Mouse (Mus musculus): ENCODE results near the gene Chst11. TPM values are rescaled to one million over a fixed set of nuclear protein-coding genes. Genes with fewer than 3 reads are reported as not detected.
"Not testable (repeated sequence)": the region's sequence is repeated elsewhere in the genome, so short reads cannot be mapped to it uniquely, and the experiment has no call there.

Gene Chst11
- polyA plus RNA-seq, 1 experiment: 10.1 TPM

DNA sequence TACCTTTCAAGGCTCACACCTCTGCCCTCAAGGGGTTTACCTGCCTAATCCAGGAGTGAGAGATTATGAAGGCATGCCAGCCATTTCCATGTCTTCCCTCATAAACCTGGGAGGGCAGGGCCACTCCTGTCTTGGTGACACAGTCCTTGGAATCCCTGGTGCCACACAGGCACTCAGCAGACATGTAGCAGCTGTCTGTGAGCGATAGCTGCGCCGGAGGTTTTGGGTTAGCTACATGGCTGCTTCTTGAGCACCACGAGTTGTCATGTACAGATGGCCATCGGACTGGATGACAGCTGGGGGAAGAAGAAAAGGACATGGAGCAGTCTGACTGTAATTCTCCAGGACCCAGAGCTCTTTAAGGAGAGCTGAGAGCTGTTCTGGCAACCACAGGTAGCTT is 129.3 kb downstream of the Chst11 start:
- Histone ChIP-seq H3K4me1 (ENCODE audit: control insufficient read depth, insufficient read depth, insufficient read length, low read length) (peaks cover 19% of the 10 kb centered on the region), H3K27ac (replicated peaks; ENCODE audit: low read depth, low read length) (no peak overlapping the region), H3K4me3 (ENCODE audit: insufficient read depth, low read depth, low read length) (no peak overlapping the region)

DNA sequence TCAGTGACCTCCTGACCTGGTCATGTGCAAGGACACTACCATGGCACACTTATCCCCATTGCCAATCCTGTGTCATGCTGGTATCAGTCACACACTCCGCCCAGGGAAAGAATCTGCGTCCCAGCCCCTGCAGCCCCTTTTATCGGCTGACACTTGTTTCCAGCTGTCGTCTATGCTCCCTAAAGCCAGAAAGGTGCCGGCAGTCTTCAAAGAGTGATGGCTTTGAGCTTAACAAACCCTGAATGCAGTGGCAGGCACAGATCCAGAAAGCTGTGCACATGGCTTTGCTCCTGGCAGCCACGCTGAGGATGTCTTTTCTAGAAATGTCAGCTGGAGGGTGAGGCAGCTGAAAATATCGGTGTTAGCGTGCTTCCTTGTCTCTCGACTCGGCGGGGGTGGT is 131.6 kb downstream of the Chst11 start:
- Histone ChIP-seq H3K4me1 (ENCODE audit: control insufficient read depth, insufficient read depth, insufficient read length, low read length) (peaks cover 23% of the 10 kb centered on the region), H3K4me3 (ENCODE audit: insufficient read depth, low read depth, low read length) (no peak overlapping the region), H3K27ac (replicated peaks; ENCODE audit: low read depth, low read length) (no peak overlapping the region)

DNA sequence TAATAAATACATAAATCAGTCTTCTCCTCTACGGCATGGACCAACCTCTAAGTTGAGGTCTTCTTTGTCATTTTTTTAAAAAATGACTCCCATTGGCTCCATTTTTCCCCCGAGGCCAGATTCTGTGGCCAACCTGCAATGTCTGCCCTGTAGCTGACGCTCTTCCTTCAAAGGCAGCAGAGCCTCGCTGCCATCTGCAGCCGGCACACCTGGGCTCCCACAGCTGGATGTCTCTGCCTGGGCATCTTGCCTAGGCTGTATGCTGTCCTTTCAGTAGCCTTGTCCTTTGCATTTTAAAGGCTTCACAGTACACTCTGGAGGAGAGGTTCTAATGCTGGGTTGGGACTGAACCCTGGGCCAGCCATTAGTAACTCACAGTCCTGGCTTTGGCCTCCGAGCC is 132.6 kb downstream of the Chst11 start:
- H3K4me3 ChIP-seq (ENCODE audit: insufficient read depth, low read depth, low read length): no peak overlapping the region
- H3K27ac ChIP-seq (replicated peaks; ENCODE audit: low read depth, low read length): no peak overlapping the region

DNA sequence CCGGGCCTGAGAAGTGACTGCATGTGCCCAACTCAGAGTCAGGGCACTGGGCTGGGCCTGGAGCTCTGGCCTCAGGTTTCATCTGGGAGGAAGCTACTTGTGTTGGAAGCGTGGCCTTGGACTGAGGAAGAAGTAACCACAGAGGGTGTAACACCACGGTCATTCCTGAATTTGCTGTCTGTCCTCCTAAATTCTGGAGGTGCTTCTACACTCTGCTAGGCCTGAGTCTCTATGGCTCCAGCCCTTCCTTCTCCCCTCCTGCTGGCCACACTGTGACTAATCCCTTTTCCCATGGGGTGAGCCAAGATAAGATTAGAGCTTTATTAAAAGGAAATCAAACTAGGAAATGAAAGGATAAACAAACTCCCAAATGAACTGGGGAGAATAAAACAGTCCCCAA is 133.3 kb downstream of the Chst11 start:
- peaks cover 23% of the 10 kb centered on the region for H3K4me1 ChIP-seq (ENCODE audit: control insufficient read depth, insufficient read depth, insufficient read length, low read length)
- H3K4me3 ChIP-seq (ENCODE audit: insufficient read depth, low read depth, low read length): no peak overlapping the region
- peak overlapping the region; percentile 94 for H3K27ac ChIP-seq (replicated peaks; ENCODE audit: low read depth, low read length)

More for the DNA sequence above, 132.6 kb downstream of the Chst11 start:
- H3K4me1 ChIP-seq (ENCODE audit: control insufficient read depth, insufficient read depth, insufficient read length, low read length): peaks cover 23% of the 10 kb centered on the region

DNA sequence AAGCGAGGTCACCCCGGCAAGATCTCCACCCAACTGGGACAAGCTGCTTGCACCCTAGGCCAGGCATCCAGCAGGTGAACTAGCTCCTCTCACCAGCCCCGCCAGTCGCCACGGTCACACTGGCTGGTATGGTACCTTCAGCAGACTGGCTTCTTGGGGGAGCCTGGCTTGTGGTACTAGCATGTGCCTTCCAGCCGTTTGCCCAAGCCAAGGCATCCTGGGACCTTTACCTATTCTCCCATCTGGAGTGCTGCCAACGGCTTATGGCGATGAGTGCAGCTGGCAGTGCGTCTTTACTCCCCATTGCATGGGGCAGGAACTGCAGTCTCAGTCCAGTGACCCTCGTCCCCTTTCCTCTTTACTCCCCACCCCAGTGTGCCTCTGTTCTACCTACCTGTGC is 133.7 kb downstream of the Chst11 start:
- no peak overlapping the region for H3K4me3 ChIP-seq (ENCODE audit: insufficient read depth, low read depth, low read length)
- H3K27ac ChIP-seq (replicated peaks; ENCODE audit: low read depth, low read length): peak overlapping the region; percentile 94
- H3K4me1 ChIP-seq (ENCODE audit: control insufficient read depth, insufficient read depth, insufficient read length, low read length): peaks cover 23% of the 10 kb centered on the region

DNA sequence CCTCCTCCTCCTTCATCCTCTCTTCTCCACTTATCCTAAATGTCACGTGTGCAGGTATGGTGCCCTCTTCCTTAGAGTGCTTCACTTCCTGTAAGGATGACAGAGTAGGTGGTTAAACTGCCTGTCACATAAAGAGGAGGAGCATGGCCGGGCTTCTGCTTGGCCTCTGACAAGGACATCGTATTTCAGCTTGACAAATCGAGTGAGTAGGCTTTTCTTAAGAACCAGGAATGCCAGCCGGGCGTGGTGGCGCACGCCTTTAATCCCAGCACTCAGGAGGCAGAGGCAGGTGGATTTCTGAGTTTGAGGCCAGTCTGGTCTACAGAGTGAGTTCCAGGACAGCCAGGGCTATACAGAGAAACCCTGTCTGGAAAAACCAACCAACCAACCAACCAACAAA is 134.2 kb downstream of the Chst11 start:
- Histone ChIP-seq H3K27ac (replicated peaks; ENCODE audit: low read depth, low read length) (peak overlapping the region; percentile 94), H3K4me1 (ENCODE audit: control insufficient read depth, insufficient read depth, insufficient read length, low read length) (peaks cover 23% of the 10 kb centered on the region)
- not testable (repeated sequence) for H3K4me3 ChIP-seq (ENCODE audit: insufficient read depth, low read depth, low read length)

DNA sequence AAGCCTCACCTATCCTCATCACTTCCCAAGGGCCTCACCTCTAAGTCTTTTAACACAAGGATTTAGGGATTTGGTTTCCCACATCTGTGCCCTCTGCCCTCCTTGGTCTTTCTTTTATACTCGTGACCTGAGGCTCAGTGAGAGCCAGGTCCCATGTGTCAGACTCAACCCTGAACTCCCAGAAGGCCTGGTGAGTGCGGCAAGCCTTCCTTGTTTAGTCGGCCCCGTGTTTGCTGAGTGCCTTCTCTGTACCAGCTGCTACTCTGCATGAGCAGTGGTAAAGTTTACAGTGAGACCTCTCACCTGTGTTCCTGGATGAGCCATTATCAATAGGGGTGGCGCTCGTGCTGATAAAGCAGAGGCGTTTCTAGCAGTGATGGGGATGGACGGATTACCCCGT is 134.6 kb downstream of the Chst11 start:
- Histone ChIP-seq H3K27ac (replicated peaks; ENCODE audit: low read depth, low read length) (peak overlapping the region; percentile 94), H3K4me1 (ENCODE audit: control insufficient read depth, insufficient read depth, insufficient read length, low read length) (peaks cover 23% of the 10 kb centered on the region), H3K4me3 (ENCODE audit: insufficient read depth, low read depth, low read length) (no peak overlapping the region)

DNA sequence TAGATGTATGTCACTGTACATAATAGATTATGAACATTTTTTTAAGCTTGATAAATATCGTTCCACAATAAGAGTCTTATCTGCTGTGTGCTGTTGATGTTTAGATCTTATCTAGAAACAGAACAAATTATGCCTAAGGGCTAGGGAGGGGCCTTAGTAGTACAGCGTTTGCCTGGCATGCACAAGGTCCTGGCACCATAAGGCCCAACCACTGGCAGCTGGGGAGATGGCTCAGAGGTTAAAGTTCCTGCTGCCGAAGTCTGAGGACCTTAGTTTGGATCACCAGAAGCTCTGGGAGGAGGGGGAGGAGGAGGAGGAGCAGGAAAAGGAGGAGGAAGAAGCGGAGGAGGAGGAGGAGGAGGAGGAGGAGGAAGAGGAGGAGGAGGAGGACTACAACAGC is 135.6 kb downstream of the Chst11 start:
- Histone ChIP-seq H3K4me1 (ENCODE audit: control insufficient read depth, insufficient read depth, insufficient read length, low read length) (peaks cover 23% of the 10 kb centered on the region), H3K27ac (replicated peaks; ENCODE audit: low read depth, low read length) (peak overlapping the region; percentile 81), H3K4me3 (ENCODE audit: insufficient read depth, low read depth, low read length) (no peak overlapping the region)

DNA sequence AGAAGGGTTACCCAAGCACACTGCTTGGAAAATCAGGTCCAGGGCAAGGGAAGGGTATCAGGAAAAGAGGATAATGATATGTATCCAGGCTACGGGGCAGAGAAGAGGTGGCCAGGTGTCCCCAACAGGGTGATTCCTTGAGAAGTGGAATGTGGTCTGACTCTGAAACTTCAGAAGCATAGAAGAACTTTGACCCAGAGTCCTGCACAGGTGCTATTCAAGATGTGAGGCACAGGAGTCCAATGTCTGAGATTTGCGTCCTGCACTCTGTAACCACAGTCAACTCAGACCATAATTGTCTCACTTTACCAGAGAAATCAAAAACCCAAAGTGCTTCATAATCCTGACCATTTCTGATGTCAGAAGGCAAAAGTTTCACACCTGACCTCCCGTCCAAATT is 139.3 kb downstream of the Chst11 start:
- H3K27ac ChIP-seq (replicated peaks; ENCODE audit: low read depth, low read length): no peak overlapping the region
- peaks cover 7% of the 10 kb centered on the region for H3K4me1 ChIP-seq (ENCODE audit: control insufficient read depth, insufficient read depth, insufficient read length, low read length)

DNA sequence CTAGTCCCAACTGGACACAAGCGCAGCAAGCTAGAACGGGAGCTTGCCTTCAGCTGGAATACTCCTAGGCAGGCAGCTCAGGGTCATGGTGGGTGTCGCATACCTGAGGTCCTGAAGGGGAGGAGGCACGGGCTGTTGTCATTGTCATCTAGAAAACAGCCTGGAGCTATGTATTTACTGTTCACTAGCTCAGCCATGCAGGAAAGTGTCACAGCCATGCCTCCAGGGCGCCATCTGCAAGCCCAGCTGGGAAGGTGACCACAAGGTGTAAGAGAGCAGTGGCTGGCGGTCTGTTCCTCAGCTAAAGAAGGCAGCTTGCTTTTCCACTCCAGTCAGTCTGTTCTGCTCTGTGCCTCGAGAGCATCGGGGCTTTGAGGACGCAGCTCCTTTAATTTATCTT is 141.1 kb downstream of the Chst11 start:
- no peak overlapping the region for H3K27ac ChIP-seq (replicated peaks; ENCODE audit: low read depth, low read length)
- H3K4me3 ChIP-seq (ENCODE audit: insufficient read depth, low read depth, low read length): no peak overlapping the region
- no peaks in the 10 kb centered on the region; the same call in 1 of the 2 replicates for H3K4me1 ChIP-seq (ENCODE audit: control insufficient read depth, insufficient read depth, insufficient read length, low read length)

More for the DNA sequence above, 139.3 kb downstream of the Chst11 start:
- H3K4me3 ChIP-seq (ENCODE audit: insufficient read depth, low read depth, low read length): no peak overlapping the region

DNA sequence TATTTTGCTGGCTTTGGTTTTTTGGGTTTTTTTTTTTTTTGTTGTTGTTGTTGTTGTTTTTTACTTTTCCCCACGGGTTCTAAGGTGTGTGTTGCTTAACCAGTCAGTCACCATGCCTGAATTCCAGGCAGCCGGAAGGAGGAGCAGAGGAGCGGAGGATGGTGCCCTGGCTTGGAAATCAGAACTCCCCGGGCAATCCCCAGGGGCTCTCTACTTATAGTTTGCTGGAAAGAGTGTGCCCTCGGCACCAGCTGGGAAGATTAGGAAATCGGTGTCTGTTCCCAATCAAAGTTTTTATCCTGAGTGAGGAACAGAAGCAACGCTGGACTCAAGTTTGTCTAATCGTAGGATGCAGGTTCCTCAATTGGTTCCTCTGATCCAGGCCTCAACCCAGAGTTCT is 143.1 kb downstream of the Chst11 start:
- Histone ChIP-seq H3K4me3 (ENCODE audit: insufficient read depth, low read depth, low read length) (no peak overlapping the region), H3K4me1 (ENCODE audit: control insufficient read depth, insufficient read depth, insufficient read length, low read length) (no peaks in the 10 kb centered on the region), H3K27ac (replicated peaks; ENCODE audit: low read depth, low read length) (no peak overlapping the region)

DNA sequence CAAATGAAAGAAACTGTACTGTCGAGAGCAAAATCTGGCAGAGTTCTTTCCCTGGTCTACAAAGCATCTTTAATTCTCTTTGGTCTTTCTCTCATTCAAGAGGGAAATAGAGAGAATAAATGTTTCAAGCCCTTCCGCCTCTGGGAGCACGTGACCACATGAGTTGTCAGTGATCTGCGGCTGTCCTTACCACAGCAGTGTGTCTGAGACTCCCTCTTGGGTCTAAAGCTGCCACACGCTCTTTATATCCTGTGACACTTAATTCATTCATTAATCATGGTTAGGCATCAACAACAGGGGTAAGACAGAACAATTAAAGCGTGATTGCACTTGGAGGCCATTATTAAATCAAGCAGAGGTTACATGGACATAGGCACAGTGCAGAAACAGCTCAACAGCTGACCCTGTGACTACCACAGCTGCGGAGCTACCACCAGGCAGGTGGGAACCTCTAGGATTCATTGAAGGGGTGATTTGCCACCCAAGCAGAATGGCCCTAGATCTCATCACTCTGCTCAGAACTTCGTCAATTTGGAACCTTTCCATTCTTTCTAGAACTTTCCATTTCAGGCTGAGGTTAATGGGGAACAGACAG is 144.4 kb downstream of the Chst11 start:
- H3K27ac ChIP-seq (replicated peaks; ENCODE audit: low read depth, low read length): no peak overlapping the region
- H3K4me3 ChIP-seq (ENCODE audit: insufficient read depth, low read depth, low read length): no peak overlapping the region
- H3K4me1 ChIP-seq (ENCODE audit: control insufficient read depth, insufficient read depth, insufficient read length, low read length): no peaks in the 10 kb centered on the region

DNA sequence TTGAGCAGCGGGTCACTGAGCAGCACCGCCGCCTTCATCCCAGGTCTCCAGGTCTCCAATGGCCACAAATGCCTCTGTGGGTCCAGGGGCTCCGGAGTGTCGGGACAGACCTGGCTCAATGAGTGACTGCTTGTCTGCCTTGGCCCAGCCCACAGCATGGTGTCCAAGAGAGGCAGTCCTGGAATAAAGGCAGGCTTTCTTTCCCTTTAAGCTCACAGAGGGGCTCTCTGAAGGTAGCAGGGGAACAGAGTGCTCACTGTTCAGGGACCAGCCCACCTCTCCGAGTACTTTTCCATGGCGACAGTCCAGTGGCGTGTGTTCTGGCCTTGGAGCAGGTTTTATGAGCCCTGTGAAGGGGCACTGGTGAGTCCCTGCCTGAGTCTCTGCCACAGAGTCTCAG is 145.3 kb downstream of the Chst11 start:
- no peak overlapping the region for H3K27ac ChIP-seq (replicated peaks; ENCODE audit: low read depth, low read length)
- H3K4me1 ChIP-seq (ENCODE audit: control insufficient read depth, insufficient read depth, insufficient read length, low read length): no peaks in the 10 kb centered on the region

DNA sequence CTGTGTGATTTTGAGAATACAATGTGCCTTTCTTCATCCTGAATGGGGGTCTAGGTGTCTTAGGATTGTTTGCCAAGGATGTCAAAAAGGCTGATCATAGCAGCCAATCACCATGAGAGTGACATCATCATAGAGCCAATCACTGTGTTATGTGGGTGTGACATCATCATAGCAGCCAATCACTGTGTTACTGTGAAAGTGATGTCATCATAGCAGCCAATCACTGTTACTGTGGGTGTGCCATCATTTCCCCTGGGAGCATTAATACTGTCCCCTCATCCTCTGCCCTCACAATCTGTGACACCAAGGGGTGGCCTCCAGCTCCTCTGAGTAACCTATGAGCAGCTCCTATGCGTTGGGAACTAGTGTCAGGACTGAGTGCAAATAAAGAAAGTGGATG is 146.6 kb downstream of the Chst11 start:
- Histone ChIP-seq H3K4me3 (ENCODE audit: insufficient read depth, low read depth, low read length) (no peak overlapping the region), H3K4me1 (ENCODE audit: control insufficient read depth, insufficient read depth, insufficient read length, low read length) (no peaks in the 10 kb centered on the region), H3K27ac (replicated peaks; ENCODE audit: low read depth, low read length) (no peak overlapping the region)

More for the DNA sequence above, 145.3 kb downstream of the Chst11 start:
- no peak overlapping the region for H3K4me3 ChIP-seq (ENCODE audit: insufficient read depth, low read depth, low read length)

DNA sequence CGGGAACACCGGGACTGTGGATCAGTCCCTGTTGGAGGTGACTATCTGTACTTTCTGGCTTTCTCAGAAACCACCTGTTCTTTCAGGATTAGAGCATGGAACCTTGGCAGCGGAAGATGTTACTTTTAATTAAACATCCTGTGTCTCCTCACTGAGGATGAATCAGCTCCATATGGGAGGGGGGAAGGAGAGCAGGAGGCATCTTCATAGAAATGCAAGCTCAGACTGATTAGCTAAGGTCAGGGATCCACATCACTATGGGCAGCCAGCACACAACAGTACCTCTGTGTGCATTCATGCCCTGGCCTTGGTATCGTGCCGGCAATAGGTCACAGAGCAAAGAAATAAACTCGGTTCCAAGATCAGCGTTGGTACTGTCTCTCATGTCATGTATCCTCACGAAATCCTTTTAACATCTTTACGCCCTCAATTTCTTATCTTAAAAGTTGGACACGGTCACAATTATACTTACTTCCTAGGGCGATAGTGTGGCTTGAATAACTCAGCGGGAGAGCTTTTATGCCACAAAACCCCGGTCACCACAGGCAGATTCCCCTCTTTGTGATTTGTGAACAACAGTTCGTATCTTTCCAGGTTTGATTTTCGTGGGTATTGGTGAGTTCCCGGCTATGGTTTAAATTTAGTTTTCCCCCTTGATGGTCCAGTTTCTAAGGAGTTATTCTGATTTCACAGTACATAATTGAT is 148.7 kb downstream of the Chst11 start:
- no peak overlapping the region for H3K4me3 ChIP-seq (ENCODE audit: insufficient read depth, low read depth, low read length)
- no peaks in the 10 kb centered on the region for H3K4me1 ChIP-seq (ENCODE audit: control insufficient read depth, insufficient read depth, insufficient read length, low read length)
- no peak overlapping the region for H3K27ac ChIP-seq (replicated peaks; ENCODE audit: low read depth, low read length)

DNA sequence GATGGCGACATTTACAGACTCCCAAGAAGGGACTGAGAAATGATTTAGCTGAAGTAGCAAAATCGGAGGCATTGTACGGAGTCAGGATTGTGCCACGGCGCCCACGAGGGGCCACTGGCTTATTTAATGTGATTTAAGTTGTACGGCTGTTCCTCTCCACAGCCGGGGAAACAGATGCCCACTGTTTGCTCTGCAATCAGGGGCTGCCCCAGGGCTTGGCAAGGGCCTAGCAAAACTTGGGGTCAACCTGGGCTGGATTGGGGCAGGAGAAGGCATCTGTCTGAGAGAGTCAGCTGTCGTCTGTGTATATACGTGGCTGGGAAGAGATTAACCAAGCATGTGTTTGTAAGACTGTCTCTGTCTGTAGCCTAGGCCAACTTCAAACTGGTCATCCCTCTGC is 149.6 kb downstream of the Chst11 start:
- H3K4me1 ChIP-seq (ENCODE audit: control insufficient read depth, insufficient read depth, insufficient read length, low read length): peaks cover 8% of the 10 kb centered on the region
- no peak overlapping the region for H3K4me3 ChIP-seq (ENCODE audit: insufficient read depth, low read depth, low read length)
- no peak overlapping the region for H3K27ac ChIP-seq (replicated peaks; ENCODE audit: low read depth, low read length)

Data from brown adipose tissue, adult 24 weeks (tissue).